Mouse (Mus musculus) myocyte (in vitro differentiated cells): ENCODE results near the gene Dnaja4.
"Not testable (repeated sequence)": the region's sequence is repeated elsewhere in the genome, so short reads cannot be mapped to it uniquely, and the experiment has no call there.

ENCODE experiments used
- CEBPB ChIP-seq: IDR thresholded peaks from 2 replicates; pipeline ENCODE4 v1.6.1; 2011; ENCODE audit warnings: mild to moderate bottlenecking, moderate library complexity; ENCODE audit not compliant: poor library complexity, insufficient read depth, severe bottlenecking
- E2F4 ChIP-seq: IDR thresholded peaks from one replicate; pipeline ENCODE4 v1.6.1; 2011; ENCODE audit warnings: mild to moderate bottlenecking, control low read depth, moderate library complexity; ENCODE audit not compliant: insufficient read depth
- POLR2A ChIP-seq: IDR thresholded peaks from one replicate; pipeline ENCODE4 v1.6.1; 2011; ENCODE audit warnings: low read depth, mild to moderate bottlenecking, control low read depth, moderate library complexity; ENCODE audit not compliant: insufficient read length

GRCm38 (mm10) chr9:54690697-54691096 lies 8.0 kb upstream of the Dnaja4 start:
- not testable (repeated sequence) for TF ChIP-seq POLR2A, CEBPB, E2F4
